ENCODE assay signal across 17 mouse cellular contexts in the genomic region with DNA sequence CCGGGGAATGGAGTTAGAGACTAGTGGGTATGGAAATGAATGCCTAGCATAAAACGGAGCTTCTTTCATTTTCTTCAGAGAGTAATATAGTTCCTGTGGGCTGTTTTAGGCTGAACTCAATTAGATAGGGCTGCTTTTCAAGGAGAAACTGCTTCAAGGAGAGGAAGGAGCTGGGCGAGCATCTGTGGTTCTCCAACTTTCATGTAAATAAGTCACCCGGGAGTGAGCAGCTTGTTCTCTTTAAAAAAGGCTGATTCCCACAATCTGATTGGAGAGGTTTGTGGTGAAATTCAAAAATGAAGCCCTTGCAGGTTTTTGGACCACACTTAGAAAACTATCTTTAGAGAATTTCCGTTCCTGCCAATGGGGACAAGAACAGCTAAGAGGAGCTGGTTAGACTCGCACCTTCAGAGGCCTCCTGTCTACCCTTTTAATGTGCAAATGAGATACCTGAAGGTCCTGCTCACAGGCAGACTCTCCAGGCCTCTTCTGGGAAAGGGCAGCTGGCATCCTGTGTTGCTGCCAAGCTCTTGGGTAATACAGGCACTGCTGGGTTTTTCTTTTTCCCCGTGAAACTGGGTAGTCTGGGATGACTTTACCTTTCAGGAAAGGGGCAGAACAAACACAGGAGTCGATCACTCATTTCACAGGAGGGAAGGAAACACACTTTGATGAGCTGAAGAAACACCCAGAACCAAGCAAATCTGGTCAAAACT.
A peak's percentile ranks its signal among the peaks of the same experiment; 100 is the strongest.
DNase-seq lines count a peak whose midpoint lies in the region; ATAC-seq and TF ChIP-seq lines count a peak whose summit lies in the region.
"Had no signal": no experiment of that assay in that cellular context is flagged by ENCODE, and none has a peak within 500 bp of the region (broad histone marks: within the 10 kb centered on the region; RNA-seq: fewer than 3 reads in every experiment).

No protein-coding gene starts in this region.

- intact Hi-C loops in gastrocnemius, adult 2 months (cut with DNase I): no loop called here

- peak overlapping the region; percentile 38; the same call in 1 of the 2 replicates for H3K27ac ChIP-seq in gastrocnemius, adult 2 months
- H3K27ac ChIP-seq: forebrain, embryonic 12.5 days; hindbrain, embryonic 15.5 days had no signal

- no peaks in the 10 kb centered on the region for H3K4me1 ChIP-seq in lung, adult 2 months (ENCODE audit: control insufficient read depth, insufficient read depth, low read length)
- H3K4me1 ChIP-seq: forebrain, embryonic 12.5 days; heart, embryonic 12.5 days; hindbrain, embryonic 15.5 days had no signal

- TF ChIP-seq CTCF in gastrocnemius, adult 2 months (IDR thresholded peaks at IDR 0.05): no peak
- no peak for TF ChIP-seq CTCF in lung, adult 2 months (IDR thresholded peaks at IDR 0.05; ENCODE audit: insufficient read depth, low read length)

- 38% methylated on average over 8 of the region's 8 CpGs for WGBS in lung, adult 2 months

- no peak for ATAC-seq in inflammation-experienced regulatory T-cells, adult 6 months
- ATAC-seq: intestine, postnatal 0 days had no signal

- no peak overlapping the region for H3K4me3 ChIP-seq in gastrocnemius, adult 2 months
- H3K4me3 ChIP-seq in lung, adult 2 months (replicated peaks; ENCODE audit: extremely low read depth, low read depth, low read length): no peak overlapping the region
- H3K4me3 ChIP-seq: forebrain, embryonic 12.5 days; heart, embryonic 12.5 days; hindbrain, embryonic 15.5 days; megakaryocyte, embryonic 14.5 days had no signal

- TF ChIP-seq POLR2A in lung, adult 2 months (IDR thresholded peaks at IDR 0.05; ENCODE audit: borderline replicate concordance, extremely low read depth, low read depth, low read length): no peak

- peak; percentile 50 for DNase-seq in gastrocnemius, adult 2 months
- DNase-seq in gastrocnemius, postnatal 4 days (ENCODE audit: low spot score in 2 of 2): no peak
- DNase-seq in layer of hippocampus, adult 11-12 months (ENCODE audit: low spot score): peak; percentile 28
- no peak for DNase-seq in layer of hippocampus, postnatal 25 days (ENCODE audit: extremely low spot score in 1 of 2, low spot score in 1 of 2)
- DNase-seq in lung, postnatal 36 days: peak; percentile 39
- DNase-seq in lung, adult 2 months: no peak
- DNase-seq: B cell, adult 2 months; cerebellum, adult 9-11 months; left cerebral cortex, postnatal 4 days; right cerebral cortex, adult 18-20 months; thymus, adult 2 months had no signal

Comparison
In these comparisons a context has a peak if more than half of its experiments do, and no peak if none do; other contexts are left out.
1. DNase-seq: peak in gastrocnemius, adult 2 months (single experiment), layer of hippocampus, adult 11-12 months (single experiment) and lung, postnatal 36 days (single experiment); none in gastrocnemius, postnatal 4 days (0 of 2), layer of hippocampus, postnatal 25 days (0 of 2) and lung, adult 2 months (single experiment).